Mouse (Mus musculus) heart, embryonic 10.5 days (tissue): ENCODE results near the gene Rcor3. TPM values are rescaled to one million over a fixed set of nuclear protein-coding genes. Genes with fewer than 3 reads are reported as not detected.
A peak's percentile ranks its signal among the peaks of the same experiment; 100 is the strongest.

Experiments used
- DNase-seq: peaks from one replicate; pipeline ENCODE4 v3.0.0-alpha.2; 2017; ENCODE audit warnings: low spot score
- H3K27ac ChIP-seq: fragments of 300-500 bp; sonication (generic); 2 replicates; pipeline ENCODE4 v1.5.1; 2016; ENCODE audit warnings: mild to moderate bottlenecking
- H3K27me3 ChIP-seq: fragments of 300-500 bp; sonication (generic); 2 replicates; pipeline ENCODE4 v1.6.1; 2016; ENCODE audit warnings: mild to moderate bottlenecking; ENCODE audit not compliant: poor library complexity, insufficient read depth, severe bottlenecking
- H3K36me3 ChIP-seq: fragments of 300-500 bp; sonication (generic); 2 replicates; pipeline ENCODE4 v1.6.1; 2016; ENCODE audit warnings: mild to moderate bottlenecking, moderate library complexity
- H3K4me1 ChIP-seq: fragments of 300-500 bp; sonication (generic); 2 replicates; pipeline ENCODE4 v1.6.1; 2016; ENCODE audit warnings: mild to moderate bottlenecking
- H3K4me3 ChIP-seq: fragments of 300-500 bp; sonication (generic); 2 replicates; pipeline ENCODE4 v1.5.1; 2016; ENCODE audit warnings: mild to moderate bottlenecking, moderate library complexity
- H3K9me3 ChIP-seq: fragments of 300-500 bp; sonication (generic); 2 replicates; pipeline ENCODE4 v1.6.1; 2016; ENCODE audit warnings: mild to moderate bottlenecking, moderate library complexity
- WGBS: fragments of 180-500 bp; shearing (Covaris S2); methylation state at CpG from one replicate; pipeline ENCODE4 v1.1.7; 2016; 5-methylcytosine and 5-hydroxymethylcytosine counted together
- polyA plus RNA-seq: library from polyadenylated mRNA; unstranded; fragments of >200 nt; fragmentation: Nextera tagmentation; extraction: Ambion mirVana; gene quantifications from 2 replicates; pipeline ENCODE4 v1.2.1, GENCODE M21; 2016

The Rcor3 gene
- polyA plus RNA-seq, 1 experiment from 2014 or later: 21.7 TPM

DNA sequence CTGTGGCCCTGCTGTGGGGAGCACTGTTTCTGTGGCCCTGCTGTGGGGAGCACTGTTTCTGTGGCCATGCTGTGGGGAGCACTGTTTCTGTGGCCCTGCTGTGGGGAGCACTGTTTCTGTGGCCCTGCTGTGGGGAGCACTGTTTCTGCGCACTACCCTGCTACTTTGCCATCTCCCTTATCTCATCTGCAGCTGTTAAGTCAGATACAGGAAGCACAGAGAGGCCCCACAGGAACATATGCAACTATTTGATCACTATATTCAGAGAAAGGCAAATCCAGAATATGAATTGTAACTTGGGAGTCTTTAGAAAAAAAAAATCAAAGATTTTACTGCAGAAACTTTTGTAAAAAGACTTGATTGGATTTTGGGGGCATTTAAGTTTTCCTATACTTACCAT lies 22.5 kb downstream of the Rcor3 start:
- peaks cover 91% of the 10 kb centered on the region for H3K36me3 ChIP-seq
- 65% methylated on average over 1 of the region's 1 CpGs for WGBS
- DNase-seq: no peak
- H3K4me1 ChIP-seq: no peaks in the 10 kb centered on the region
- H3K27ac ChIP-seq: no peak overlapping the region
- H3K27me3 ChIP-seq: no peaks in the 10 kb centered on the region
- H3K9me3 ChIP-seq: no peaks in the 10 kb centered on the region
- no peak overlapping the region for H3K4me3 ChIP-seq

GRCm38 (mm10) chr1:192109169-192109568 lies 28.7 kb downstream of the Rcor3 start:
- no peaks in the 10 kb centered on the region for H3K27me3 ChIP-seq
- 66% methylated on average over 6 of the region's 6 CpGs for WGBS
- no peak overlapping the region for H3K4me3 ChIP-seq
- no peak for DNase-seq
- H3K36me3 ChIP-seq: peaks cover 62% of the 10 kb centered on the region
- no peaks in the 10 kb centered on the region for H3K9me3 ChIP-seq
- H3K27ac ChIP-seq: 0 out of 2 replicates have a peak overlapping the region, but pooled peaks have one; percentile 16
- H3K4me1 ChIP-seq: peaks cover 4% of the 10 kb centered on the region; the same call in 1 of the 2 replicates

- Histone ChIP-seq H3K27me3 (no peaks in the 10 kb centered on the region), H3K4me1 (peaks cover 17% of the 10 kb centered on the region), H3K9me3 (no peaks in the 10 kb centered on the region), H3K27ac (no peak overlapping the region), H3K4me3 (no peak overlapping the region), H3K36me3 (peaks cover 51% of the 10 kb centered on the region)
- peak; percentile 74 for DNase-seq
- WGBS: 25% methylated on average over 2 of the region's 2 CpGs
Observed at GRCm38 (mm10) chr1:192107352-192107751, 30.5 kb downstream of the Rcor3 start.

GRCm38 (mm10) chr1:192105902-192106389 lies 31.9 kb downstream of the Rcor3 start:
- H3K36me3 ChIP-seq: peaks cover 45% of the 10 kb centered on the region
- H3K27ac ChIP-seq: no peak overlapping the region
- peaks cover 29% of the 10 kb centered on the region for H3K4me1 ChIP-seq
- no peaks in the 10 kb centered on the region for H3K27me3 ChIP-seq
- WGBS: 90% methylated on average over 4 of the region's 4 CpGs
- DNase-seq: no peak
- no peak overlapping the region for H3K4me3 ChIP-seq
- H3K9me3 ChIP-seq: no peaks in the 10 kb centered on the region

GRCm38 (mm10) chr1:192104021-192104420 lies 33.8 kb downstream of the Rcor3 start:
- Histone ChIP-seq H3K36me3 (peaks cover 39% of the 10 kb centered on the region), H3K27ac (no peak overlapping the region), H3K4me3 (no peak overlapping the region), H3K9me3 (no peaks in the 10 kb centered on the region), H3K27me3 (no peaks in the 10 kb centered on the region), H3K4me1 (peaks cover 24% of the 10 kb centered on the region)
- DNase-seq: peak; percentile 60
- WGBS: 90% methylated on average over 9 of the region's 9 CpGs

- Histone ChIP-seq H3K36me3 (peaks cover 37% of the 10 kb centered on the region), H3K27me3 (no peaks in the 10 kb centered on the region), H3K4me1 (peaks cover 24% of the 10 kb centered on the region), H3K27ac (no peak overlapping the region), H3K4me3 (no peak overlapping the region), H3K9me3 (no peaks in the 10 kb centered on the region)
- DNase-seq: peak; percentile 50
- WGBS: 72% methylated on average over 6 of the region's 6 CpGs
Observed at GRCm38 (mm10) chr1:192103176-192103575, 34.7 kb downstream of the Rcor3 start.

- Histone ChIP-seq H3K27me3 (no peaks in the 10 kb centered on the region), H3K4me1 (peaks cover 24% of the 10 kb centered on the region), H3K36me3 (peaks cover 37% of the 10 kb centered on the region), H3K27ac (no peak overlapping the region), H3K9me3 (no peaks in the 10 kb centered on the region), H3K4me3 (no peak overlapping the region)
- DNase-seq: peak; percentile 73
- 71% methylated on average over 8 of the region's 8 CpGs for WGBS
Observed at GRCm38 (mm10) chr1:192101359-192101758, 36.5 kb downstream of the Rcor3 start.

DNA sequence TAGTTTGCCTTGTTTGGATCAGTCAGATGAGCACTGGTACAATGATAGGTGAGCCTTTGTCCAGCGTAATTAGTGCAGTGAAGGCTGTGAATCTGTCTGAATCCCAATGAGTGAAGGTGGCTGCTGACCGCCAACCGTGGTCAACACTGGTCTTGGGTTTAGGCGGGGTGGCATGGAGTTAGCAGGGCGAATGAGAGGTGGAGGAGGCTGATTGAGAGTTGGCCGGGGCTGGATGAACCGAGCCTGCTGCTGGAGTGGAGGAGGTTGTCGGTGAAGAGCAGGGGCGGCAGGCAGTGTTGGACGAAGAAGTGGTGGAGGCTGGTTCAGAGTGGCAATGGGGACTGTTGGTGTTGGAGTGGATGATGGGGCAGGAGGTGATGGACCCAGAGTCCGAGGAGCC lies 37.1 kb downstream of the Rcor3 start:
- Histone ChIP-seq H3K27ac (no peak overlapping the region), H3K4me3 (no peak overlapping the region), H3K4me1 (peaks cover 24% of the 10 kb centered on the region), H3K36me3 (peaks cover 37% of the 10 kb centered on the region), H3K9me3 (no peaks in the 10 kb centered on the region), H3K27me3 (no peaks in the 10 kb centered on the region)
- DNase-seq: peak; percentile 66
- WGBS: 90% methylated on average over 11 of the region's 11 CpGs

DNA sequence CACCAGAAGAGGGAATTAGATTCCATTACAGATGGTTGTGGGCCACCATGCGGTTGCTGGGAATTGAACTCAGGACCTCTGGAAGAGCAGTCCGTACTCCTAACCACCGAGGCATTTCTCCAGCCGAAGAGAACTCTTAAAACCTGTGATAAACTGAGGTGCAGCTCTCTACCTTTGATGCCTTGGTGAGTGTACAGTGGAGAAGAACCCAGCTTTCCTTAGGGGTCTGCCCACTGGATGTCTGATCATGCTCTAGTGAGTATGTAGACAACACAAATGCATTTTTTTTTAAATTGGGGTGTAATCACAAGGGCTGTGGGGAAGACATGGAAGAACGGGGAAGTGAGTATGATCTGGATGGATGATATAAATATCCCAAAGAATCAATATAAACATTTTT lies 42.2 kb downstream of the Rcor3 start:
- Histone ChIP-seq H3K27me3 (peaks cover 9% of the 10 kb centered on the region), H3K9me3 (no peaks in the 10 kb centered on the region), H3K27ac (no peak overlapping the region), H3K4me1 (peaks cover 8% of the 10 kb centered on the region), H3K4me3 (no peak overlapping the region), H3K36me3 (peaks cover 12% of the 10 kb centered on the region)
- WGBS: 82% methylated on average over 5 of the region's 5 CpGs
- DNase-seq: peak; percentile 63

GRCm38 (mm10) chr1:192094451-192095170 lies 43.3 kb downstream of the Rcor3 start:
- Histone ChIP-seq H3K36me3 (peaks cover 9% of the 10 kb centered on the region; the same call in 1 of the 2 replicates), H3K9me3 (no peaks in the 10 kb centered on the region), H3K4me3 (no peak overlapping the region), H3K4me1 (peaks cover 8% of the 10 kb centered on the region), H3K27ac (no peak overlapping the region), H3K27me3 (peaks cover 17% of the 10 kb centered on the region)
- DNase-seq: peak; percentile 76
- 58% methylated on average over 13 of the region's 13 CpGs for WGBS

- WGBS: 30% methylated on average over 16 of the region's 16 CpGs
- H3K4me1 ChIP-seq: peaks cover 18% of the 10 kb centered on the region
- 0 out of 2 replicates have a peak overlapping the region, but pooled peaks have one; percentile 90 for H3K27ac ChIP-seq
- no peaks in the 10 kb centered on the region for H3K9me3 ChIP-seq
- DNase-seq: peak; percentile 91
- peaks cover 3% of the 10 kb centered on the region; the same call in 1 of the 2 replicates for H3K36me3 ChIP-seq
- H3K4me3 ChIP-seq: peak overlapping the region; percentile 70
- H3K27me3 ChIP-seq: peaks cover 27% of the 10 kb centered on the region
Observed at GRCm38 (mm10) chr1:192092879-192093660, 44.8 kb downstream of the Rcor3 start.

DNA sequence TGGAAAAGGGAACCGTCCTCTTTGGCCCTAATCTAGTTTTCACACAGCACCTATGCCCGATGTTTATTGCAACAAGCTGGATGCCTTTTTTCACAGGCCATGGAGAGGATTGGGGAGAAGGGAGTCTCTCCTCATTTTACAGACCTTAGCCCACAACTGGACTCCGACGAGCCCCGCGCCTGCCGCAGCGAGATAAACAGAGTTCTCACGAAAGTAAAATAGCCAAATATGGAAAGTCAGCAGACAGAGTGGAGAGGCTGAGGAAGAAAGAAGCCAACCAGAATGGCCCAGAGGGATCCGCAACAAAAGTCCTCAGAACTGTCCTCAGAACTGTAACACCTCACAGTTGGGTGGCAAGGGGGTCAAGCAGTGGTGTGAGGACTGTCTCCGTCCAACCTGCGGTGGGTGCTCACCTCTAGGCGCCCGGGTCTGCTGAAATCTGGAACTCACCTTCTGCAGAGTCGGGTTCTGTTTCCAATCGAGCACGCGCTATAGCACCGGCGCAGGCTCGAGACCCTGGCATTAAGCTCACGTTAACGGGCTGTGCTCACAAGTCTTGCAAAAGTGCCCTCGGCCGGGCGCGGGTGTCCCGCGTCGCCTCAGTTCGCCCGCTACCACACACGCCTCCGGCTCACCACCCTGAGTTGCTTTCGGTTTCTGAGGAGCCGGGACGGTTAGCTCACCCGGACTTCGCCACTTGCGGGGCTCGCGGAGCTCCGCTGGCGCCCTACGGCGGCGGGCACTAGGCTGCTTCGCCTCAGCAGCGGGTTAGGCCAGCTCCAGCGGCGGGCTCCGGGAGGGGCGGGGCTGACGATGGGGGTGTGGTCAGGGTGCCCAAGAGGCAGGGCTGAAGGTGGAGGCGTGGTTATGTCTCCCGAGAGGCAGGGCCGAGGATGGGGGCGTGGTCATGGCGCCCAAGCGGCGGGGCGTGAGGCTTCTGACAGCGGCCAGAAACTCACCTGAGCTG lies 45.8 kb downstream of the Rcor3 start, which contains the start of gene Traf5:
TSS of gene Traf5 (minus strand) at position 754 of the 967 bp plus-strand sequence.
- no peaks in the 10 kb centered on the region for H3K36me3 ChIP-seq
- no peaks in the 10 kb centered on the region for H3K9me3 ChIP-seq
- peak; percentile 98 for DNase-seq
- peak within 1 kb of the TSS; percentile 90 for H3K27ac ChIP-seq
- peaks cover 21% of the 10 kb centered on the region for H3K4me1 ChIP-seq
- H3K27me3 ChIP-seq: peaks cover 29% of the 10 kb centered on the region
- 2% methylated on average over 63 of the region's 63 CpGs for WGBS
- H3K4me3 ChIP-seq: peak within 1 kb of the TSS; percentile 70
